In genomic region chr12:84617663-84618062, GRCm38 (mm10) we compare ENCODE assay signal across 8 mouse cellular contexts. TPM values are rescaled to one million over a fixed set of nuclear protein-coding genes. Genes with fewer than 3 reads are reported as not detected.
DNase-seq lines count a peak whose midpoint lies in the region; ATAC-seq lines count a peak whose summit lies in the region.

No protein-coding gene starts in this region.

- peak; percentile 10 for DNase-seq in adrenal gland, adult 8-10 months
- DNase-seq in adrenal gland, postnatal 25 days = no peak
- peak; percentile 22 for DNase-seq in MEL-GATA-1-ER (ENCODE audit: extremely low read depth, low read depth)
- DNase-seq in forebrain, embryonic 11.5 days (ENCODE audit: low spot score) = no peak
- DNase-seq in lung, postnatal 36 days = peak; percentile 30
- DNase-seq in spleen, postnatal 4 days (ENCODE audit: low spot score in 2 of 2) = no peak

- no peaks in the 10 kb centered on the region for H3K36me3 ChIP-seq in forebrain, embryonic 11.5 days (ENCODE audit: control insufficient read depth, insufficient read depth, low read length)
- no peaks in the 10 kb centered on the region for H3K36me3 ChIP-seq in kidney, embryonic 14.5 days (ENCODE audit: control insufficient read depth, insufficient read depth, low read length)

- no peaks in the 10 kb centered on the region for H3K4me1 ChIP-seq in forebrain, embryonic 11.5 days (replicated peaks; ENCODE audit: control insufficient read depth, insufficient read depth, low read length)
- peaks cover 10% of the 10 kb centered on the region; the same call in 1 of the 2 replicates for H3K4me1 ChIP-seq in kidney, embryonic 14.5 days (ENCODE audit: control insufficient read depth, insufficient read depth, low read length)

- no peaks in the 10 kb centered on the region for H3K9me3 ChIP-seq in forebrain, embryonic 11.5 days (ENCODE audit: control insufficient read depth, low read length)
- no peaks in the 10 kb centered on the region for H3K9me3 ChIP-seq in kidney, embryonic 14.5 days (ENCODE audit: control insufficient read depth, low read length)

- peak; percentile 56 for ATAC-seq in forebrain, embryonic 11.5 days (replicated peaks; ENCODE audit: low FRiP score)
- ATAC-seq in kidney, embryonic 14.5 days (ENCODE audit: low FRiP score, low TSS enrichment) = peak; percentile 24
- ATAC-seq in monocyte, adult 5-6 weeks (replicated peaks; ENCODE audit: insufficient number of reproducible peaks, low FRiP score, low TSS enrichment, poor library complexity, severe bottlenecking) = no peak

- peak overlapping the region; percentile 51 for H3K4me3 ChIP-seq in forebrain, embryonic 11.5 days (ENCODE audit: low read depth, low read length)
- H3K4me3 ChIP-seq in kidney, embryonic 14.5 days (ENCODE audit: low read length) = peak overlapping the region; percentile 61

- H3K27me3 ChIP-seq in forebrain, embryonic 11.5 days (ENCODE audit: control insufficient read depth, insufficient read depth, low read length) = no peaks in the 10 kb centered on the region
- H3K27me3 ChIP-seq in kidney, embryonic 14.5 days (ENCODE audit: control insufficient read depth, insufficient read depth, low read length) = no peaks in the 10 kb centered on the region

- H3K4me2 ChIP-seq in forebrain, embryonic 11.5 days (ENCODE audit: low read depth, low read length, severe bottlenecking) = peak overlapping the region; percentile 63
- H3K4me2 ChIP-seq in kidney, embryonic 14.5 days (replicated peaks; ENCODE audit: low read depth, low read length) = peak overlapping the region; percentile 47

- no peak overlapping the region for H3K27ac ChIP-seq in forebrain, embryonic 11.5 days (ENCODE audit: low read depth, low read length)
- H3K27ac ChIP-seq in kidney, embryonic 14.5 days (ENCODE audit: low read depth, low read length) = no peak overlapping the region

- 9% methylated on average over 10 of the region's 10 CpGs for WGBS in forebrain, embryonic 11.5 days
- 6% methylated on average over 10 of the region's 10 CpGs for whole genome bisulfite sequencing in kidney, embryonic 14.5 days

- H3K9ac ChIP-seq in forebrain, embryonic 11.5 days (ENCODE audit: low read length) = peak overlapping the region; percentile 59
- H3K9ac ChIP-seq in kidney, embryonic 14.5 days (ENCODE audit: low read depth, low read length) = peak overlapping the region; percentile 87; the same call in 1 of the 2 replicates

RNA-seq across cellular contexts. Expression of gene Abcd4, which starts 0.5 kb away (rescaled TPM):
- 10 to 100 TPM; 10.9 to 16.3 (median 13.8) TPM for total RNA-seq in adrenal gland, adult 8-10 months (2022)
- 18.1 and 21.0 TPM in 2 replicates for total RNA-seq in adrenal gland, postnatal 25 days (2021)
- 12.1 and 14.2 TPM in 2 replicates for polyA plus RNA-seq in forebrain, embryonic 11.5 days (2014; fragmentation: Nextera tagmentation; extraction: Ambion mirVana)
- 10.0 and 14.8 TPM in 2 replicates for polyA plus RNA-seq in kidney, embryonic 14.5 days (2014; fragmentation: Nextera tagmentation; extraction: Ambion mirVana)
- 4.0 to 10.0 TPM (median 5.7 TPM) in 3 replicates for total RNA-seq in monocyte, adult 5-6 weeks (2017)

RNA-seq across cellular contexts. Expression of gene Vrtn, which starts 23.2 kb away (rescaled TPM):
- total RNA-seq in adrenal gland, adult 8-10 months (2022) = not detected
- not detected in 2 replicates for total RNA-seq in adrenal gland, postnatal 25 days (2021)
- not detected in 2 replicates for polyA plus RNA-seq in forebrain, embryonic 11.5 days (2014; fragmentation: Nextera tagmentation; extraction: Ambion mirVana)
- polyA plus RNA-seq in kidney, embryonic 14.5 days (2014; fragmentation: Nextera tagmentation; extraction: Ambion mirVana) = not detected in 2 replicates
- total RNA-seq in monocyte, adult 5-6 weeks (2017) = not detected in 3 replicates

RNA-seq across cellular contexts. Expression of gene Vsx2, which starts 48.1 kb away (rescaled TPM):
- total RNA-seq in adrenal gland, adult 8-10 months (2022) = under 1 TPM in 1 of 4 experiments, not detected in 3; 0.08 TPM
- total RNA-seq in adrenal gland, postnatal 25 days (2021) = not detected in 2 replicates
- not detected in 2 replicates for polyA plus RNA-seq in forebrain, embryonic 11.5 days (2014; fragmentation: Nextera tagmentation; extraction: Ambion mirVana)
- 0.06 TPM in 1 of 2 replicates, not detected in the other for polyA plus RNA-seq in kidney, embryonic 14.5 days (2014; fragmentation: Nextera tagmentation; extraction: Ambion mirVana)
- total RNA-seq in monocyte, adult 5-6 weeks (2017) = not detected in 3 replicates

Comparison
In these comparisons a context has a peak if more than half of its experiments do, and no peak if none do; other contexts are left out.
1. DNase-seq: peak in adrenal gland, adult 8-10 months (single experiment), MEL-GATA-1-ER (single experiment) and lung, postnatal 36 days (single experiment); none in adrenal gland, postnatal 25 days (single experiment), forebrain, embryonic 11.5 days (single experiment) and spleen, postnatal 4 days (0 of 2).